Mouse (Mus musculus) stomach, embryonic 15.5 days (tissue): ENCODE measurements around the gene Wdr46. TPM values are rescaled to one million over a fixed set of nuclear protein-coding genes. Genes with fewer than 3 reads are reported as not detected.

Experiments used
- ATAC-seq: fragments of 200-750 bp; cut with Nextera tagmentation; 2 replicates; pipeline ENCODE4 v1.8.0; 2017; ENCODE audit warnings: low read depth, moderate number of reproducible peaks, moderate TSS enrichment; ENCODE audit not compliant: insufficient read depth, low FRiP score
- H3K27ac ChIP-seq: fragments of 300-500 bp; sonication (generic); 2 replicates; pipeline ENCODE4 v1.5.1; 2015; ENCODE audit warnings: mild to moderate bottlenecking, inconsistent platforms
- H3K27me3 ChIP-seq: fragments of 300-500 bp; sonication (generic); replicated peaks from 2 replicates; pipeline ENCODE4 v1.6.1; 2015; ENCODE audit warnings: inconsistent platforms
- H3K36me3 ChIP-seq: fragments of 300-500 bp; sonication (generic); 2 replicates; pipeline ENCODE4 v1.6.1; 2015; ENCODE audit warnings: inconsistent platforms
- H3K4me1 ChIP-seq: fragments of 300-500 bp; sonication (generic); 2 replicates; pipeline ENCODE4 v1.6.1; 2015; ENCODE audit warnings: inconsistent platforms
- H3K4me2 ChIP-seq: fragments of 300-500 bp; sonication (generic); 2 replicates; pipeline ENCODE4 v1.6.1; 2015; ENCODE audit warnings: mild to moderate bottlenecking, inconsistent platforms
- H3K4me3 ChIP-seq: fragments of 300-500 bp; sonication (generic); replicated peaks from 2 replicates; pipeline ENCODE4 v1.5.1; 2015; ENCODE audit warnings: inconsistent platforms
- H3K9ac ChIP-seq: fragments of 300-500 bp; sonication (generic); 2 replicates; pipeline ENCODE4 v1.6.1; 2015; ENCODE audit warnings: inconsistent platforms
- H3K9me3 ChIP-seq: fragments of 300-500 bp; sonication (generic); 2 replicates; pipeline ENCODE4 v1.6.1; 2016; ENCODE audit warnings: inconsistent platforms
- WGBS: fragments of 180-500 bp; shearing (Covaris S2); methylation state at CpG from one replicate; pipeline ENCODE4 v1.1.7; 2015; 5-methylcytosine and 5-hydroxymethylcytosine counted together
- polyA plus RNA-seq: library from polyadenylated mRNA; unstranded; fragments of >200 nt; fragmentation: Nextera tagmentation; extraction: Ambion mirVana; gene quantifications from 2 replicates; pipeline ENCODE4 v1.2.1, GENCODE M21; 2015

Wdr46 gene
- polyA plus RNA-seq, 1 experiment from 2014 or later = 36.1 TPM

- Histone ChIP-seq H3K36me3 (peaks cover 42% of the 10 kb centered on the region), H3K4me2 (no peak overlapping the region), H3K27ac (no peak overlapping the region), H3K4me1 (peaks cover 34% of the 10 kb centered on the region), H3K9me3 (no peaks in the 10 kb centered on the region), H3K27me3 (no peaks in the 10 kb centered on the region), H3K9ac (no peak overlapping the region), H3K4me3 (no peak overlapping the region)
- 94% methylated on average over 8 of the region's 8 CpGs for WGBS
- ATAC-seq = no peak
Observed at GRCm38 (mm10) chr17:33913905-33914304, 26.6 kb upstream of the Wdr46 start.

- 77% methylated on average over 13 of the region's 13 CpGs for WGBS
- no peak for ATAC-seq
- H3K4me2 ChIP-seq = peak overlapping the region; percentile 70
- no peaks in the 10 kb centered on the region for H3K27me3 ChIP-seq
- H3K9ac ChIP-seq = no peak overlapping the region
- H3K27ac ChIP-seq = 0 out of 2 replicates have a peak overlapping the region, but pooled peaks have one; percentile 87
- H3K4me1 ChIP-seq = peaks cover 38% of the 10 kb centered on the region
- H3K9me3 ChIP-seq = no peaks in the 10 kb centered on the region
- peaks cover 42% of the 10 kb centered on the region for H3K36me3 ChIP-seq
- no peak overlapping the region; the same call in 1 of the 2 replicates for H3K4me3 ChIP-seq
Observed at GRCm38 (mm10) chr17:33914969-33915391, 25.5 kb upstream of the Wdr46 start.

- H3K4me2 ChIP-seq = peak within 1 kb of the TSS; percentile 70
- H3K27ac ChIP-seq = peak within 1 kb of the TSS; percentile 87
- peaks cover 30% of the 10 kb centered on the region for H3K4me1 ChIP-seq
- peak within 1 kb of the TSS; percentile 29; the same call in 1 of the 2 replicates for H3K9ac ChIP-seq
- no peaks in the 10 kb centered on the region for H3K27me3 ChIP-seq
- peaks cover 42% of the 10 kb centered on the region for H3K36me3 ChIP-seq
- under 1% methylated on average over 34 of the region's 34 CpGs for WGBS
- H3K4me3 ChIP-seq = peak within 1 kb of the TSS; percentile 58
- ATAC-seq = peak; percentile 91
- H3K9me3 ChIP-seq = no peaks in the 10 kb centered on the region
Observed at GRCm38 (mm10) chr17:33915671-33916250, 24.7 kb upstream of the Wdr46 start, which contains the start of the genes Tapbp and Zbtb22. Gene Tapbp, plus strand, starts transcription at chr17:33915899. Gene Zbtb22, plus strand, starts transcription at chr17:33915904.

- H3K4me3 ChIP-seq = peak overlapping the region; percentile 58
- H3K4me2 ChIP-seq = peak overlapping the region; percentile 70
- H3K36me3 ChIP-seq = peaks cover 40% of the 10 kb centered on the region
- peaks cover 28% of the 10 kb centered on the region for H3K4me1 ChIP-seq
- peak overlapping the region; percentile 87 for H3K27ac ChIP-seq
- H3K27me3 ChIP-seq = no peaks in the 10 kb centered on the region
- H3K9ac ChIP-seq = peak overlapping the region; percentile 29; the same call in 1 of the 2 replicates
- under 1% methylated on average over 19 of the region's 20 CpGs for WGBS
- 0 out of 2 replicates have a peak, but pooled peaks have one; percentile 1 for ATAC-seq
- no peaks in the 10 kb centered on the region for H3K9me3 ChIP-seq
Observed at GRCm38 (mm10) chr17:33916294-33916693, 24.2 kb upstream of the Wdr46 start.

- Histone ChIP-seq H3K9me3 (no peaks in the 10 kb centered on the region), H3K27ac (peak overlapping the region; percentile 87; the same call in 1 of the 2 replicates), H3K36me3 (peaks cover 32% of the 10 kb centered on the region), H3K9ac (no peak overlapping the region), H3K4me2 (peak overlapping the region; percentile 70), H3K4me3 (peak overlapping the region; percentile 58), H3K4me1 (peaks cover 24% of the 10 kb centered on the region), H3K27me3 (no peaks in the 10 kb centered on the region)
- no peak for ATAC-seq
- WGBS = 73% methylated on average over 31 of the region's 31 CpGs
Observed at GRCm38 (mm10) chr17:33916847-33917655, 23.4 kb upstream of the Wdr46 start.

GRCm38 (mm10) chr17:33917656-33918292 is 22.7 kb upstream of the Wdr46 start:
- Histone ChIP-seq H3K36me3 (peaks cover 27% of the 10 kb centered on the region), H3K9ac (no peak overlapping the region), H3K9me3 (no peaks in the 10 kb centered on the region), H3K4me3 (no peak overlapping the region; the same call in 1 of the 2 replicates), H3K27ac (no peak overlapping the region; the same call in 1 of the 2 replicates), H3K4me2 (0 out of 2 replicates have a peak overlapping the region, but pooled peaks have one; percentile 3), H3K27me3 (no peaks in the 10 kb centered on the region), H3K4me1 (peaks cover 24% of the 10 kb centered on the region)
- ATAC-seq = no peak
- 80% methylated on average over 18 of the region's 18 CpGs for WGBS

- H3K27me3 ChIP-seq = no peaks in the 10 kb centered on the region
- 52% methylated on average over 37 of the region's 37 CpGs for WGBS
- H3K4me2 ChIP-seq = peak overlapping the region; percentile 94
- H3K36me3 ChIP-seq = peaks cover 21% of the 10 kb centered on the region
- H3K27ac ChIP-seq = peak overlapping the region; percentile 91
- peak overlapping the region; percentile 72 for H3K4me3 ChIP-seq
- ATAC-seq = no peak
- 0 out of 2 replicates have a peak overlapping the region, but pooled peaks have one; percentile 70 for H3K9ac ChIP-seq
- H3K9me3 ChIP-seq = no peaks in the 10 kb centered on the region
- peaks cover 24% of the 10 kb centered on the region for H3K4me1 ChIP-seq
Observed at GRCm38 (mm10) chr17:33918293-33919203, 21.9 kb upstream of the Wdr46 start.

GRCm38 (mm10) chr17:33919351-33920281 is 20.8 kb upstream of the Wdr46 start:
- H3K4me3 ChIP-seq = peak overlapping the region; percentile 72
- H3K9ac ChIP-seq = peak overlapping the region; percentile 70
- no peaks in the 10 kb centered on the region for H3K27me3 ChIP-seq
- peaks cover 24% of the 10 kb centered on the region for H3K4me1 ChIP-seq
- H3K36me3 ChIP-seq = peaks cover 15% of the 10 kb centered on the region; the same call in 1 of the 2 replicates
- no peaks in the 10 kb centered on the region for H3K9me3 ChIP-seq
- H3K4me2 ChIP-seq = peak overlapping the region; percentile 94
- peak; percentile 67 for ATAC-seq
- 1% methylated on average over 51 of the region's 52 CpGs for WGBS
- H3K27ac ChIP-seq = peak overlapping the region; percentile 91

GRCm38 (mm10) chr17:33920282-33921097 is 20.0 kb upstream of the Wdr46 start:
- no peaks in the 10 kb centered on the region for H3K9me3 ChIP-seq
- H3K4me3 ChIP-seq = peak overlapping the region; percentile 72
- WGBS = under 1% methylated on average over 36 of the region's 36 CpGs
- H3K4me2 ChIP-seq = peak overlapping the region; percentile 94
- peak overlapping the region; percentile 70 for H3K9ac ChIP-seq
- peaks cover 15% of the 10 kb centered on the region; the same call in 1 of the 2 replicates for H3K36me3 ChIP-seq
- ATAC-seq = peak; percentile 11; the same call in 1 of the 2 replicates
- H3K27ac ChIP-seq = peak overlapping the region; percentile 91
- H3K27me3 ChIP-seq = no peaks in the 10 kb centered on the region
- peaks cover 19% of the 10 kb centered on the region for H3K4me1 ChIP-seq
